Mouse (Mus musculus) megakaryocyte, embryonic 14.5 days (primary cell): ENCODE data around the gene Gm13289.
"Not testable (repeated sequence)": the region's sequence is repeated elsewhere in the genome, so short reads cannot be mapped to it uniquely, and the experiment has no call there.

Experiments
- FLI1 ChIP-seq: IDR thresholded peaks from 2 replicates; pipeline ENCODE4 v1.6.1; 2012; ENCODE audit warnings: low read length, inconsistent platforms, mixed read lengths
- GATA1 ChIP-seq: IDR thresholded peaks from 3 replicates; pipeline ENCODE4 v1.6.1; 2012; ENCODE audit warnings: mixed read lengths, low read length, inconsistent platforms, borderline replicate concordance

DNA sequence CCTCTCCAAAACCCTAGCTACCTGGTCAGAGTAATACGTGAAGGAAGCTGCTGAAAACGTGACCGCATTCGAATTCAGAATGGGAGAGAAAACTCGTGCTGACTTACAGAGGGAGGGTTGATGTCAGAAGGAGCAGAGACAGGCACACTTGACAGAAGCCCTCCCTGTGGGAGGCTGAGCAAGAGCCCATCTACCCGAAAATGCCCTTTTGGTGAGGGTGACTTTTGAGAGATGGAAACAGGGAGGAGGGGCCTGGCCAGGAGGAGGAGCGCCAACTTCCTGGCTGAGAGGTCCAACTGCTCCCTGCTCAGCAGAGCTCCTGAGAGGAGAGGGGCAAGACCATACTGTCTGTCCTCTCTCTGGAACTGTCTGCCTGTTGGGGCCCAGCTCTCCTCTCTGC is 22.6 kb downstream of the Gm13289 start, which contains the start of gene Gm13285:
- TF ChIP-seq GATA1, FLI1: not testable (repeated sequence)
